Mouse (Mus musculus) right cerebral cortex, postnatal 14 days (tissue): ENCODE data around the gene B4galnt4.

Experiments used
- DNase-seq: peaks from one replicate; pipeline ENCODE4 v3.0.0; 2022

B4galnt4 gene

GRCm38 (mm10) chr7:141042539-141042938 lies 18.4 kb upstream of the B4galnt4 start:
- DNase-seq = no peak

- no peak for DNase-seq
Observed at GRCm38 (mm10) chr7:141046931-141047580, 13.8 kb upstream of the B4galnt4 start.

GRCm38 (mm10) chr7:141047581-141048225 lies 13.2 kb upstream of the B4galnt4 start:
- peak; percentile 63 for DNase-seq

GRCm38 (mm10) chr7:141048226-141049218 lies 12.4 kb upstream of the B4galnt4 start:
- DNase-seq = peak; percentile 93

GRCm38 (mm10) chr7:141049326-141049725 lies 11.6 kb upstream of the B4galnt4 start:
- DNase-seq = no peak

- no peak for DNase-seq
Observed at GRCm38 (mm10) chr7:141051060-141051685, 9.7 kb upstream of the B4galnt4 start.

GRCm38 (mm10) chr7:141052016-141052415 lies 8.9 kb upstream of the B4galnt4 start:
- no peak for DNase-seq

GRCm38 (mm10) chr7:141052421-141052820 lies 8.5 kb upstream of the B4galnt4 start:
- no peak for DNase-seq

- no peak for DNase-seq
Observed at GRCm38 (mm10) chr7:141055785-141056184, 5.1 kb upstream of the B4galnt4 start.

GRCm38 (mm10) chr7:141056976-141057375 lies 3.9 kb upstream of the B4galnt4 start:
- DNase-seq = no peak

- DNase-seq = no peak
Observed at GRCm38 (mm10) chr7:141057541-141057940, 3.4 kb upstream of the B4galnt4 start.

- DNase-seq = no peak
Observed at GRCm38 (mm10) chr7:141058601-141059341, 2.1 kb upstream of the B4galnt4 start.

- DNase-seq = no peak
Observed at GRCm38 (mm10) chr7:141059929-141060328, 975 bp upstream of the B4galnt4 start.

GRCm38 (mm10) chr7:141061269-141061692 lies 377 bp downstream of the B4galnt4 start:
- DNase-seq = no peak

GRCm38 (mm10) chr7:141062525-141062924 lies 1.6 kb downstream of the B4galnt4 start:
- DNase-seq = peak; percentile 32

- DNase-seq = no peak
Observed at GRCm38 (mm10) chr7:141063353-141063752, 2.4 kb downstream of the B4galnt4 start.

- no peak for DNase-seq
Observed at GRCm38 (mm10) chr7:141064175-141064574, 3.3 kb downstream of the B4galnt4 start.

GRCm38 (mm10) chr7:141064576-141064975 lies 3.7 kb downstream of the B4galnt4 start:
- no peak for DNase-seq

GRCm38 (mm10) chr7:141068351-141068750 lies 7.4 kb downstream of the B4galnt4 start:
- DNase-seq = no peak

- peak; percentile 78 for DNase-seq
Observed at GRCm38 (mm10) chr7:141070058-141070862, 9.4 kb downstream of the B4galnt4 start.
